Mouse (Mus musculus) lung, adult 2 months (tissue): ENCODE results near the gene Rusc1.

Experiments used
- CTCF ChIP-seq: fragments of 200-500 bp; IDR thresholded peaks from 2 replicates; pipeline ENCODE4 v1.5.1; 2011; ENCODE audit warnings: mild to moderate bottlenecking, low read length, control low read depth; ENCODE audit not compliant: insufficient read depth
- POLR2A ChIP-seq: fragments of 200-500 bp; IDR thresholded peaks from 2 replicates; pipeline ENCODE4 v1.6.1; 2011; ENCODE audit warnings: low read depth, mild to moderate bottlenecking, control low read depth, low read length, borderline replicate concordance; ENCODE audit errors: extremely low read depth

DNA sequence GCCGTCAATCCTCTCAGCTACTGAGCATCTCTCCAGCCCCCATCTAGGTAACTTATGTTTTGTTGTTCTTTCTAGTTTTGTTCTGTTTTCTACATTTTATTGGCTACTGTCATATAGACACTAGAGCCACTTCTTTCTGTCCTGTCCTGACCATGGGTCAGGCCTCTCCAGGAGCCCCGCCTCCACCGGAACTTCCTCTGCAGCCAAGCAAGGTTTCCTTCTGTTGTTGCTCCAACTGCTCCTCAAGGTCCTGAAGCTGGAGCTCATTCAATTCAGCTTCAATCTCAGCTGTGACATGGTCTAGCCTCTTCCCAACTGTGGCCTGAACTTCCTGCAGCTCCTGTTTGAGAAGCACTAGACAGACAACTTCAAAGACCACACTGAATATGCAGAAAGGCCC, 36.8 kb upstream of the Rusc1 start:
- TF ChIP-seq CTCF (no peak), POLR2A (no peak)
